Mouse (Mus musculus): ENCODE measurements at regions not wholly inside any gene's neighbourhood (a gene's known extent, or its start where the extent isn't known, plus 50 kb on each side); places are given as distances from the start of the nearest gene placed in this dataset.

DNA sequence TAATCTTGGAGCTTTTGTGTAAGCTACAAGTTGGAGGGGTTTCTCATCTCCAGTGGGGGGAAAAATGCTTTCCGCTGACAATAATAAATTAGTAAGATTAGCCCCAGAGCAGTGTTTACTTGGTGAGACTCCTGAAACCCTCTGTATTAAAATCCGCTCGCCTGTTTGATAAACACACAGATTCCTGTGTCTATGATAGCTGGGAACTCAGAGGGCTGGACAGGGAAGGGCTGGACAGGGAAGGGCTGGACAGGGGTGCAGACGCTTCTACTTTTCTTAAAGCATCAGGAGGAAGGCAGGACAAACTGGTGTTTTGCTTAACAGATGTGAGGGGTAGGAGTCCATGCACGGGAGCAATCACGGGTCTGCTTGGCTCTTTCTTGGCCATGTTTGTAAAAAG is 68.0 kb upstream of the Fat1 start:
- DNase-seq (ENCODE audit: low spot score) (no peak), ATAC-seq (no peak)
- Histone ChIP-seq H3K4me3 (ENCODE audit: low read length) (no peak overlapping the region), H3K9ac (replicated peaks; ENCODE audit: low read length) (no peak overlapping the region), H3K27ac (no peak overlapping the region), H3K4me2 (ENCODE audit: low read depth, low read length) (no peak overlapping the region), H3K27me3 (ENCODE audit: insufficient read depth, low read length) (no peaks in the 10 kb centered on the region), H3K9me3 (ENCODE audit: low read length) (no peaks in the 10 kb centered on the region), H3K36me3 (ENCODE audit: insufficient read depth, low read length) (no peaks in the 10 kb centered on the region), H3K4me1 (ENCODE audit: insufficient read depth, low read length) (no peaks in the 10 kb centered on the region)
- no peak for TF ChIP-seq CTCF (IDR thresholded peaks at IDR 0.05; ENCODE audit: low read depth)
- WGBS: 85% methylated on average over 6 of the region's 6 CpGs

DNA sequence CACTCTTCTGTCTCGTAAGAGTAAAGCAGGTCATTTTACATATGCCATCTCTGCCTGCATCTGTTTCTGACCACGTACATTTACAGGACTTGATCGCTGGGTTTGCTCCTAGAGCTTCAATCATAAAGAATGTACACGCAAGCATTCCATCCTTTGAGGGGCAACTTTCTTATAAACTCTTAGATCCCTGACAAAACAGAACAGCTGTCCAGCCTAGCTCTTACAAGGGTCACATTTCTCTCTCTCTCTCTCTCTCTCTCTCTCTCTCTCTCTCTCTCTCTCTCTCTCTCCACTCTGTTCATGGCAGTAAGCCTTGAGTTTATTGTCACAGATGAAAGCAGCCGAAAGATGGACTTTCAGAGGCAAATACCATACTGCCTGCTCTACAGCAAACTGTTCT is 67.6 kb upstream of the Fat1 start:
- Histone ChIP-seq H3K36me3 (ENCODE audit: insufficient read depth, low read length) (no peaks in the 10 kb centered on the region), H3K9ac (replicated peaks; ENCODE audit: low read length) (no peak overlapping the region), H3K4me1 (ENCODE audit: insufficient read depth, low read length) (no peaks in the 10 kb centered on the region), H3K9me3 (ENCODE audit: low read length) (no peaks in the 10 kb centered on the region), H3K4me3 (ENCODE audit: low read length) (no peak overlapping the region), H3K4me2 (ENCODE audit: low read depth, low read length) (no peak overlapping the region), H3K27me3 (ENCODE audit: insufficient read depth, low read length) (no peaks in the 10 kb centered on the region), H3K27ac (no peak overlapping the region)
- no peak for ATAC-seq
- no peak for TF ChIP-seq CTCF (IDR thresholded peaks at IDR 0.05; ENCODE audit: low read depth)
- WGBS: 81% methylated on average over 5 of the region's 5 CpGs
- no peak for DNase-seq (ENCODE audit: low spot score)

DNA sequence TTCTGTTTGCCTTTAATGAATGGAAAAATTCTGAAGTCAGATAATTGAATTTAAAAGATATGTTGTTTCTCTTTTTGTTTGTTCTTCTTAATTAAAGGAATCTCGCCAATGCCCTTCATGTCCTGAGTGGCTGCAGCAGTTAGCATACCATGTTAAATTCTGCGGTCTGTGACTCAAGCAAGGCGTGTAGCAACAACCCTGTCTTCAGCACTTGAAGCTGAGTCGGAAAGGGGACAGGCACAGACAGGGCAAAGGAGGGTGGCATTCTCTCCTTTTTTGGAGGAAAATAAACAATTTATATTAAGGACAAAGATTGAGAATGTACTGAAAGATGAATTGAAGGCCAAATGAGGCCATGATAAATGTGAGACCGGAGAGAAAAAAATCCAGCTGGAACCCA is 58.2 kb upstream of the Fat1 start:
- Histone ChIP-seq H3K4me3 (ENCODE audit: low read length) (no peak overlapping the region), H3K36me3 (ENCODE audit: insufficient read depth, low read length) (no peaks in the 10 kb centered on the region), H3K4me1 (ENCODE audit: insufficient read depth, low read length) (no peaks in the 10 kb centered on the region), H3K4me2 (ENCODE audit: low read depth, low read length) (no peak overlapping the region), H3K9me3 (ENCODE audit: low read length) (no peaks in the 10 kb centered on the region), H3K27me3 (ENCODE audit: insufficient read depth, low read length) (no peaks in the 10 kb centered on the region), H3K27ac (no peak overlapping the region), H3K9ac (replicated peaks; ENCODE audit: low read length) (no peak overlapping the region)
- no peak for ATAC-seq
- 83% methylated on average over 5 of the region's 5 CpGs for WGBS
- no peak for TF ChIP-seq CTCF (IDR thresholded peaks at IDR 0.05; ENCODE audit: low read depth)
- DNase-seq (ENCODE audit: low spot score): no peak

DNA sequence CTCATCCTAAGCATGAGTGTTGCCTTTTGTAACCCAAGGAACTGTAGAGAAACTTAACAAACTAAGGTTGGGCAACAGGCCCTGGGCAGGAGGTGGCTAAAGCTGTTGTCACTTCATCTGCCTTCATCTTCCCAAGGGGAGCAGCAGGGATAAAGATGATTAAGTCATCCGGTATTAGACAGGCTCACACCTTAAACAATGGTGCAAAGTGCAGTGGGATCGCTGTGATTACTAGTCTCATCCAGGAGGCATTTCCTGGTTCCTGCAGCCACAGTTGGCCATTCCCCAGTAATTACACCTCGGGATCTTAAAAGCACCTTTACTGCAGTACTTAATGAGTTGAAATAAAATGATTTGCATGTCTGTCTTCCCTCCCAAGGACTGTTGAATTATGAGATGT is 57.0 kb upstream of the Fat1 start:
- no peaks in the 10 kb centered on the region for H3K27me3 ChIP-seq (ENCODE audit: insufficient read depth, low read length)
- WGBS: 69% methylated on average over 3 of the region's 3 CpGs
- no peaks in the 10 kb centered on the region for H3K4me1 ChIP-seq (ENCODE audit: insufficient read depth, low read length)
- H3K9ac ChIP-seq (replicated peaks; ENCODE audit: low read length): no peak overlapping the region
- H3K9me3 ChIP-seq (ENCODE audit: low read length): no peaks in the 10 kb centered on the region
- DNase-seq (ENCODE audit: low spot score) (no peak), ATAC-seq (no peak)
- H3K27ac ChIP-seq: no peak overlapping the region
- H3K4me3 ChIP-seq (ENCODE audit: low read length): no peak overlapping the region
- H3K36me3 ChIP-seq (ENCODE audit: insufficient read depth, low read length): no peaks in the 10 kb centered on the region
- TF ChIP-seq CTCF (IDR thresholded peaks at IDR 0.05; ENCODE audit: low read depth): no peak
- no peak overlapping the region for H3K4me2 ChIP-seq (ENCODE audit: low read depth, low read length)

DNA sequence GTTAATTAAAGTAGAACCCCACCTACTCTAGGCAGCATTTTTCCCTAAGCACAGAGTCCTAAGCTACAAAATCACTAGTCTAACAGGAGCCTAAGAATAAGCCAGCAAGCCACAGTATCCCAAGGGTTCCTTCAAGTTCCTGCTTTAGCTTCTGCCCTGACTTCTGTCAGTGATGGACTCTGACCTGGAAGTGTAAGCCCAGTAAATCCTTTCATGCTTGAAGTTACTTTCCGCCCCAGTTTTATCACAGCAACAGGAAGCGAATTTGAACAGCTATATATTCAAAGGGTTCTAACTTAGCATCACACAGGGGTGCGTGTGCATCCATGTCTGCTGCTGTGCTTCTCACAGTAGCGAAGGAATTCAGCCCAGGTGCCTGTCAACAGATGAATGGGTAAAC is 56.1 kb upstream of the Fat1 start:
- TF ChIP-seq CTCF (IDR thresholded peaks at IDR 0.05; ENCODE audit: low read depth): no peak
- H3K36me3 ChIP-seq (ENCODE audit: insufficient read depth, low read length): no peaks in the 10 kb centered on the region
- no peaks in the 10 kb centered on the region for H3K27me3 ChIP-seq (ENCODE audit: insufficient read depth, low read length)
- H3K27ac ChIP-seq: no peak overlapping the region
- 86% methylated on average over 4 of the region's 4 CpGs for WGBS
- DNase-seq (ENCODE audit: low spot score) (no peak), ATAC-seq (no peak)
- no peak overlapping the region for H3K4me3 ChIP-seq (ENCODE audit: low read length)
- no peak overlapping the region for H3K4me2 ChIP-seq (ENCODE audit: low read depth, low read length)
- no peak overlapping the region for H3K9ac ChIP-seq (replicated peaks; ENCODE audit: low read length)
- H3K4me1 ChIP-seq (ENCODE audit: insufficient read depth, low read length): no peaks in the 10 kb centered on the region
- no peaks in the 10 kb centered on the region for H3K9me3 ChIP-seq (ENCODE audit: low read length)

DNA sequence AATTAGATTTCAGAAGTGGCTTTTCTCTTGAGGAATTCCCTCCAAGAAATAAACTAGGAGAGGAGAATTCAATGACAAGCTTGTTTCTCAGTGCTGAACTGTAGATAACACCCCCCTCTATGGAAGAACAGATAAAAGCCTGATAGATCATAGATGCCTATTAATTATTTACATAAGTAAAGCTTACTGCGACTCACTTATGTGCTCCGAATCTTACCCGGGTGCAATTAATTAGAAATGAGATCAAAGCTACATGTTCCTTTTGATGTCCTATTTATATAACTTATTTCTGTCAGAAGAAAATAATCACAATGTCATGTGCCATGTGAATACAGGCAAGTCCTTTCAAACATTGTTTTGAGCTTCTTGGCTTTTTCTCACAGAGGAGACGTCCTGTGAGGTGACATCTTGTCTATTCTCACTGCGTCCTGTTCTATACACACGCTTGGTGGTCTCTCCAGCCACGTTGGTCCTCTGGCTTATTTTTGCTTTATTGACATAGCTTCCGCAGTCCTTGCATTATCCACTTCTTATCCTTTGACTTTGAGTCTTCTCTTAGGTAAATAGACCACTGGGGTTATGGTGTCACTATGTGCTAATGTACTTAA is 50.7 kb upstream of the Fat1 start:
- H3K4me3 ChIP-seq (ENCODE audit: low read length): no peak overlapping the region
- H3K9ac ChIP-seq (replicated peaks; ENCODE audit: low read length): no peak overlapping the region
- 62% methylated on average over 8 of the region's 8 CpGs for WGBS
- ATAC-seq (no peak), DNase-seq (ENCODE audit: low spot score) (no peak)
- H3K4me2 ChIP-seq (ENCODE audit: low read depth, low read length): no peak overlapping the region
- H3K27ac ChIP-seq: no peak overlapping the region
- H3K27me3 ChIP-seq (ENCODE audit: insufficient read depth, low read length): no peaks in the 10 kb centered on the region
- H3K36me3 ChIP-seq (ENCODE audit: insufficient read depth, low read length): no peaks in the 10 kb centered on the region
- no peak for TF ChIP-seq CTCF (IDR thresholded peaks at IDR 0.05; ENCODE audit: low read depth)
- H3K9me3 ChIP-seq (ENCODE audit: low read length): no peaks in the 10 kb centered on the region
- no peaks in the 10 kb centered on the region for H3K4me1 ChIP-seq (ENCODE audit: insufficient read depth, low read length)
